Mouse (Mus musculus) large intestine, adult 2 months (tissue): ENCODE results near the gene Nop58. TPM values are rescaled to one million over a fixed set of nuclear protein-coding genes. Genes with fewer than 3 reads are reported as not detected.

Source experiments
- polyA plus RNA-seq: library from polyadenylated mRNA; depleted of rRNA; stranded (reverse); fragments of >200 nt; gene quantifications from 2 replicates; pipeline ENCODE4 v1.2.3, GENCODE M21; 2012; rRNA removed

Gene Nop58
- polyA plus RNA-seq, 1 experiment = 12.0 TPM

Other genes with a start within 250 kb of the Nop58 start
- gene Fzd7, start 202.5 kb upstream of the Nop58 start, polyA plus RNA-seq = 4.1 and 8.5 TPM in 2 replicates
- gene Gm973, start 168.7 kb upstream of the Nop58 start, polyA plus RNA-seq = 0.11 and 0.43 TPM in 2 replicates
- 18.2 and 21.3 TPM in 2 replicates for gene Sumo1, start 14.1 kb upstream of the Nop58 start, polyA plus RNA-seq
- 1.9 and 3.7 TPM in 2 replicates for gene Bmpr2, start 78.4 kb downstream of the Nop58 start, polyA plus RNA-seq
- gene Fam117b, start 228.0 kb downstream of the Nop58 start, polyA plus RNA-seq = 6.3 and 8.8 TPM in 2 replicates